Mouse (Mus musculus) kidney, embryonic 14.5 days (tissue): ENCODE measurements around the gene Sh3bgrl3. TPM values are rescaled to one million over a fixed set of nuclear protein-coding genes. Genes with fewer than 3 reads are reported as not detected.
A peak's percentile ranks its signal among the peaks of the same experiment; 100 is the strongest.

Source experiments
- ATAC-seq: fragments of 200-750 bp; cut with Nextera tagmentation; 2 replicates; pipeline ENCODE4 v1.8.0; 2017; ENCODE audit warnings: moderate number of reproducible peaks, mild to moderate bottlenecking, moderate TSS enrichment, moderate library complexity; ENCODE audit not compliant: low FRiP score, low TSS enrichment
- H3K27ac ChIP-seq: fragments of 300-500 bp; sonication (generic); 2 replicates; pipeline ENCODE4 v1.5.1; 2014; ENCODE audit warnings: low read depth, mild to moderate bottlenecking, low read length, moderate library complexity, mixed read lengths
- H3K27me3 ChIP-seq: fragments of 300-500 bp; sonication (generic); 2 replicates; pipeline ENCODE4 v1.6.1; 2014; ENCODE audit warnings: mild to moderate bottlenecking, low read length; ENCODE audit not compliant: control insufficient read depth, insufficient read depth
- H3K36me3 ChIP-seq: fragments of 300-500 bp; sonication (generic); 2 replicates; pipeline ENCODE4 v1.6.1; 2014; ENCODE audit warnings: low read length, mixed read lengths; ENCODE audit not compliant: control insufficient read depth, insufficient read depth
- H3K4me1 ChIP-seq: fragments of 300-500 bp; sonication (generic); 2 replicates; pipeline ENCODE4 v1.6.1; 2014; ENCODE audit warnings: low read length, mixed read lengths; ENCODE audit not compliant: control insufficient read depth, insufficient read depth
- H3K4me2 ChIP-seq: fragments of 300-500 bp; sonication (generic); replicated peaks from 2 replicates; pipeline ENCODE4 v1.6.1; 2014; ENCODE audit warnings: low read depth, mild to moderate bottlenecking, low read length
- H3K4me3 ChIP-seq: fragments of 300-500 bp; sonication (generic); 2 replicates; pipeline ENCODE4 v1.5.1; 2014; ENCODE audit warnings: mild to moderate bottlenecking, low read length
- H3K9ac ChIP-seq: fragments of 300-500 bp; sonication (generic); 2 replicates; pipeline ENCODE4 v1.6.1; 2014; ENCODE audit warnings: low read depth, mild to moderate bottlenecking, low read length, moderate library complexity
- H3K9me3 ChIP-seq: fragments of 300-500 bp; sonication (generic); 2 replicates; pipeline ENCODE4 v1.6.1; 2016; ENCODE audit warnings: low read length; ENCODE audit not compliant: control insufficient read depth
- WGBS: fragments of 180-500 bp; shearing (Covaris S2); extraction: QIAGEN DNeasy Blood & Tissue Kit; methylation state at CpG from one replicate; pipeline ENCODE4 v1.1.7; 2014; 5-methylcytosine and 5-hydroxymethylcytosine counted together
- polyA plus RNA-seq: library from polyadenylated mRNA; unstranded; fragments of >200 nt; fragmentation: Nextera tagmentation; extraction: Ambion mirVana; gene quantifications from 2 replicates; pipeline ENCODE4 v1.2.1, GENCODE M21; 2014

The Sh3bgrl3 gene
- polyA plus RNA-seq, 1 experiment from 2014 or later = 424 TPM

DNA sequence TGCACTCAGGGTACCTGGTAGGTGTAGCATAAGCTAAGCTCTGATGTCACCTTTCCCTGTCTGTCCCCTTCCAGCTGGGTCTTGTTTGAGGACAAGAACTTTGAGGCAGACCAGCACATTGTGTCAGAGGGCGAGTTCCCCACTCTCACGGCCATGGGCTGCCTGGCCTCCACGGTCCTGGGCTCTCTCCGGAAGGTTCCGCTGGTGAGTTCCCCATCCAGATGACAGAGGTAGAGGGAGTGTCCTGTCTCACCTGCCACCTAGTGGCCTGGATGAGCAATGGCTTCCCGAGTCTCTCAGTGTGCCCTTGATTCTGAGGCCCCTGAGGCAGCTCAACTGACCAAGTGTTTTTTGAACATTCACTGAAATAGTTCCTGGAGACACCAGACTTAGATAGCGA, 41.2 kb downstream of the Sh3bgrl3 start:
- WGBS = 37% methylated on average over 7 of the region's 7 CpGs
- peaks cover 2% of the 10 kb centered on the region; the same call in 1 of the 2 replicates for H3K4me1 ChIP-seq
- no peak overlapping the region for H3K4me2 ChIP-seq
- H3K9ac ChIP-seq = no peak overlapping the region
- H3K36me3 ChIP-seq = no peaks in the 10 kb centered on the region
- peaks cover 2% of the 10 kb centered on the region; the same call in 1 of the 2 replicates for H3K9me3 ChIP-seq
- peak; percentile 72 for ATAC-seq
- H3K4me3 ChIP-seq = no peak overlapping the region
- H3K27me3 ChIP-seq = no peaks in the 10 kb centered on the region
- no peak overlapping the region for H3K27ac ChIP-seq

DNA sequence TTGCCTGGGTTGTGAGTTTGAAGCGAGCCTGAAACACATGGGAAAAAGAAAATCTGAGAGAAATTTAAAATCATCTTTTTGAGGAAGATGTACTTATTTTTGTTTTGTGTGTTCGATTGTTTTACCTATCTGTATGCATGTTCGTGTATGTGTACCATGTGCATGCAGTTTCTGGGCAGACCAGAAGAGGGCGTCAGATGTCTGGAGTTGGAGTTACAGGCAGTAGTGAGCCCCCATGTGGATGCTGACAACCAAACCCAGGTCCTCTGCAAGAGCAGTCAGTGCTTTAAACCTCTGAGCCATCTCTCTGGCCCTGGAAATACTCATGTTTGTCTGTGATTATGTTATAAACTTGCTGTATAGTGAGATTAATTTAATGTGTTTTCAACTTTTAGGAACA, 43.6 kb downstream of the Sh3bgrl3 start:
- H3K9me3 ChIP-seq = peaks cover 2% of the 10 kb centered on the region; the same call in 1 of the 2 replicates
- WGBS = 88% methylated on average over 4 of the region's 4 CpGs
- H3K4me3 ChIP-seq = no peak overlapping the region
- no peaks in the 10 kb centered on the region for H3K36me3 ChIP-seq
- H3K4me2 ChIP-seq = no peak overlapping the region
- ATAC-seq = no peak
- H3K27ac ChIP-seq = no peak overlapping the region
- H3K9ac ChIP-seq = no peak overlapping the region
- H3K4me1 ChIP-seq = peaks cover 3% of the 10 kb centered on the region; the same call in 1 of the 2 replicates
- H3K27me3 ChIP-seq = no peaks in the 10 kb centered on the region

DNA sequence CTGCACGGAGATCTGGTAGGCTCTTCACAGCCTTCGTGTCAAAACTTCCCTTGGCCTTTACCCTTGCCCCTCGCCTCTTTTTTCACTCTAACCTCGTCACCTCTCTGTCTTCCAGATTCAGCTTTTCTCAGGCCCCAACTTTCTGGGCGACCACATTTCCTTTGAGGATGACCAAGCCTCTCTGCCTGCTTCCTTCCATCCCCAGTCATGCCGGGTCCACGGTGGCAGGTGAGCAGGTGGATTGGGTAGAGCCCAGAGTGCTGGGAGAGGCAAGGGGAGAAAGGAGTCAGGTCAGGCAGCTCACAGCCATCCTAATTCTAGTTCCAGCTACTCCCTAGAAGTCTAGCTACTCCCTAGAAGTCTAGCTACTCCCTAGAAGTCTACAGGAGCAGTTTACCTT, 46.1 kb downstream of the Sh3bgrl3 start:
- WGBS = 9% methylated on average over 7 of the region's 7 CpGs
- no peaks in the 10 kb centered on the region for H3K36me3 ChIP-seq
- peaks cover 3% of the 10 kb centered on the region; the same call in 1 of the 2 replicates for H3K4me1 ChIP-seq
- H3K9ac ChIP-seq = no peak overlapping the region
- H3K4me2 ChIP-seq = peak overlapping the region; percentile 52
- peak overlapping the region; percentile 32 for H3K4me3 ChIP-seq
- H3K27me3 ChIP-seq = no peaks in the 10 kb centered on the region
- peaks cover 2% of the 10 kb centered on the region; the same call in 1 of the 2 replicates for H3K9me3 ChIP-seq
- no peak for ATAC-seq
- no peak overlapping the region for H3K27ac ChIP-seq

DNA sequence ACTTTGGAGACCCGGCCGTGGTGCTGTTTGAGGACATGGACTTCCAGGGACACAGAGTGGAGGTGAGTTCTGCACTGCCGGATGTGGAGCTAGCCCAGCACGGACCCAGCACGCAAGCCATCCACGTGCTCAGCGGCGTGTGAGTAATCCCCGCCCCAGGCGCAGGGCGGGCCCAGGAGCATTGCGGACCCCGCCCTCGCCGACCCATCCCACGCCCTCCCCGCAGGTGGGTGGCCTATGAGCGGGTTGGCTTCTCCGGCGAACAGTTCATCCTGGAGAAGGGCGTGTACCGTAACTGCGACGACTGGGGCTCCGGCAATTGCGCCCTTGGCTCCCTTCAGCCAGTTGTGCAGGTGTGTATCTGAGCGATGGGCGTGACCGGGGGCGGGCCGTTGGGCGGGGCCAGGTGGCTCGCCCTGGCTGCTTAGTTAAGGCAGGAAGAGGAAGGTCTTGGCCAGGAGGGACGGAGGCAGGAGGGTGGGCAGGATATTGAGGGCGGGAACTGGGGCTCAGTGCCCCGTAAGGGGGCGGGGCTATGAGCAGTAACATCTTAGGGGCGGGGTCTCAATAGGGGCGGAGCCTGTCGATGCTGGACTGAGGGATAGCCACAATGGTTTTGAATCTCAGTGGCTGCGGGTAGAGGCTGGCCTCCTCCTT, 46.7 kb downstream of the Sh3bgrl3 start:
- H3K27me3 ChIP-seq = no peaks in the 10 kb centered on the region
- peak overlapping the region; percentile 52 for H3K4me2 ChIP-seq
- H3K9ac ChIP-seq = no peak overlapping the region
- peaks cover 3% of the 10 kb centered on the region; the same call in 1 of the 2 replicates for H3K4me1 ChIP-seq
- peaks cover 2% of the 10 kb centered on the region; the same call in 1 of the 2 replicates for H3K9me3 ChIP-seq
- under 1% methylated on average over 37 of the region's 41 CpGs for WGBS
- no peak overlapping the region for H3K27ac ChIP-seq
- peak overlapping the region; percentile 32 for H3K4me3 ChIP-seq
- no peaks in the 10 kb centered on the region for H3K36me3 ChIP-seq
- peak; percentile 91 for ATAC-seq

DNA sequence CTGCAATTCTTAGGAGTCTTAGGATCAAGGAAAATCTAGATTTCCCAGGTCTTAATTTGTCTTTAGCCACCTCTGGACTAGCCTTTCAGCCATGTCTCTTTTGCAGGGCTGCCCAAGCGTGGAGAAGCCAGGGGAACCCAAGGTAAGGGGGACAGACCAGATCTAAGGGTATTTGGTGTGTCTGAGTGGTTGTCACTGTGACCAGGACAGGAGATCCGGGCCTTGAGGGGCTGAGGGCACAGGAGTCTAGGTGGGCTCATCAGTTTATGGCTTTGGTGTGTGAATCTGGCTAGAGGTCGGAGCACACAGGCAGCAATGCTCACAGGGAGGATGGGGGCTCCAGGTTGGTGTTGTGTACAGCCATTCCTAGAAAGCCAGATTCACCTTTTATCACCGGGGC, 47.9 kb downstream of the Sh3bgrl3 start:
- ATAC-seq = no peak
- peaks cover 2% of the 10 kb centered on the region; the same call in 1 of the 2 replicates for H3K9me3 ChIP-seq
- no peak overlapping the region for H3K27ac ChIP-seq
- H3K4me3 ChIP-seq = no peak overlapping the region
- H3K4me1 ChIP-seq = peaks cover 3% of the 10 kb centered on the region; the same call in 1 of the 2 replicates
- H3K36me3 ChIP-seq = no peaks in the 10 kb centered on the region
- 81% methylated on average over 4 of the region's 4 CpGs for WGBS
- H3K4me2 ChIP-seq = no peak overlapping the region
- no peak overlapping the region for H3K9ac ChIP-seq
- H3K27me3 ChIP-seq = no peaks in the 10 kb centered on the region

DNA sequence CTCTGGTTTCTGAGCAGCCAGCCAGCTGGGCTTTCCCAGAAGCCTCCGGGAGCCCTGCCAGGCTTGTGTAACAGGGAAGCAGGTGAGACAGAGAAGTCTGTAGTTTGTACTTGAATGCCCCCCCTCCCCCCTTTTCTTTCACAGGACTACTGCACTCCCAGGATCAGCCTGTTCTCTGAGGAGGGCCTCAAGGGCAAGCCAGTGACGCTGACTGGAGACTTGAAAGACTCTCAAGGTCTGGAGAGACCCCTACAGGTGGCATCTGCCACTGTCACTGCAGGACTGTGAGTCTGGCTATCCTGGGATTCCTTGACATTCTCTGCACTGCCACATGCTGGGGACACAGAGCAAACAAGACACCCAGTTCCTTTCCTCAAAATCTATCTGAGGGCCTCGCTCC, 49.9 kb downstream of the Sh3bgrl3 start:
- Histone ChIP-seq H3K9me3 (no peaks in the 10 kb centered on the region), H3K4me3 (no peak overlapping the region), H3K27ac (no peak overlapping the region), H3K27me3 (no peaks in the 10 kb centered on the region), H3K4me2 (no peak overlapping the region), H3K4me1 (peaks cover 3% of the 10 kb centered on the region; the same call in 1 of the 2 replicates), H3K36me3 (no peaks in the 10 kb centered on the region), H3K9ac (no peak overlapping the region)
- ATAC-seq = peak; percentile 34; the same call in 1 of the 2 replicates
- 20% methylated on average over 3 of the region's 3 CpGs for WGBS

Other genes starting within 250 kb of the Sh3bgrl3 start
- gene Rps6ka1, start 241.0 kb downstream of the Sh3bgrl3 start, polyA plus RNA-seq = 29.6 and 49.8 TPM in 2 replicates
- gene Hmgn2, start 160.1 kb downstream of the Sh3bgrl3 start, polyA plus RNA-seq = 3,172 and 3,245 TPM in 2 replicates
- 42.2 and 42.9 TPM in 2 replicates for gene Dhdds, start 127.9 kb downstream of the Sh3bgrl3 start, polyA plus RNA-seq
- gene Lin28a, start 109.9 kb downstream of the Sh3bgrl3 start, polyA plus RNA-seq = not detected in 2 replicates
- not detected in 2 replicates for gene Zfp683, start 75.0 kb downstream of the Sh3bgrl3 start, polyA plus RNA-seq
- gene Crybg2, start 68.0 kb downstream of the Sh3bgrl3 start, polyA plus RNA-seq = 4.5 and 6.0 TPM in 2 replicates
- gene Cd52, start 33.7 kb downstream of the Sh3bgrl3 start, polyA plus RNA-seq = 8.9 and 12.1 TPM in 2 replicates
- 9.3 and 12.4 TPM in 2 replicates for gene Ubxn11, start 26.2 kb downstream of the Sh3bgrl3 start, polyA plus RNA-seq
- gene Cep85, start 58.3 kb upstream of the Sh3bgrl3 start, polyA plus RNA-seq = 98.0 and 123 TPM in 2 replicates
- 0.34 and 0.50 TPM in 2 replicates for gene Gm7534, start 74.2 kb upstream of the Sh3bgrl3 start, polyA plus RNA-seq
- 0.26 and 0.37 TPM in 2 replicates for gene Catsper4, start 98.6 kb upstream of the Sh3bgrl3 start, polyA plus RNA-seq
- 5.0 and 6.4 TPM in 2 replicates for gene Cnksr1, start 109.6 kb upstream of the Sh3bgrl3 start, polyA plus RNA-seq
- gene E130218I03Rik, start 114.9 kb upstream of the Sh3bgrl3 start, polyA plus RNA-seq = 0.41 TPM in 1 of 2 replicates, not detected in the other
- 17.5 and 18.9 TPM in 2 replicates for gene Zfp593, start 116.8 kb upstream of the Sh3bgrl3 start, polyA plus RNA-seq
- gene Gm30191, start 118.1 kb upstream of the Sh3bgrl3 start, polyA plus RNA-seq = not detected in 2 replicates
- gene Grrp1, start 125.3 kb upstream of the Sh3bgrl3 start, polyA plus RNA-seq = 9.2 and 12.8 TPM in 2 replicates
- gene Pdik1l, start 159.1 kb upstream of the Sh3bgrl3 start, polyA plus RNA-seq = 14.9 and 18.8 TPM in 2 replicates
- gene Trim63, start 186.3 kb upstream of the Sh3bgrl3 start, polyA plus RNA-seq = 0.88 and 1.4 TPM in 2 replicates
- 0.09 and 0.11 TPM in 2 replicates for gene Slc30a2, start 214.4 kb upstream of the Sh3bgrl3 start, polyA plus RNA-seq